Mouse (Mus musculus) thymus, postnatal 36 days (tissue): ENCODE measurements at regions not wholly inside any gene's neighbourhood (a gene's known extent, or its start where the extent isn't known, plus 50 kb on each side); places are given as distances from the start of the nearest gene placed in this dataset.
A peak's percentile ranks its signal among the peaks of the same experiment; 100 is the strongest.

Experiments used
- DNase-seq, 2 experiments: peaks; one replicate each; pipeline ENCODE4 v3.0.0; 2022; ENCODE audit warnings: mixed read lengths in 2 of 2

DNA sequence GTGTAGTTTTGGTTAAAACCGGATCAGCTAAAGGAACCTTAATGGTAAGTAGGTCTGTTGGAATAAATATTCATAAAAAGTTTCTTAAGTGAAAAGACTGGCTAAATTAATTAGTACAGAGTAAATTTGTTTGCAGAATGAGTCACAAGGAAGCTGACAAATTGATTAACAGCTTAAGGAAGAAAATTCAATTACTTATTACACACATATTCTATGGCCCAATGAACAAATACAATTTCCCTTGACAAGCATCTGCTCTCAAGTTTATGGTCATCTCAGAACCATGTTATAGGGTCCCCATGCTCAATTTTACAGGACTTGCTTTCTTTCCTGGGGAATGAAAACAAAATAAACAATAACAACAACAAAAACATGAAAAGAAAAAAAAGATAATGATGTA is 231.4 kb upstream of the Frg1 start:
- DNase-seq = no peak

DNA sequence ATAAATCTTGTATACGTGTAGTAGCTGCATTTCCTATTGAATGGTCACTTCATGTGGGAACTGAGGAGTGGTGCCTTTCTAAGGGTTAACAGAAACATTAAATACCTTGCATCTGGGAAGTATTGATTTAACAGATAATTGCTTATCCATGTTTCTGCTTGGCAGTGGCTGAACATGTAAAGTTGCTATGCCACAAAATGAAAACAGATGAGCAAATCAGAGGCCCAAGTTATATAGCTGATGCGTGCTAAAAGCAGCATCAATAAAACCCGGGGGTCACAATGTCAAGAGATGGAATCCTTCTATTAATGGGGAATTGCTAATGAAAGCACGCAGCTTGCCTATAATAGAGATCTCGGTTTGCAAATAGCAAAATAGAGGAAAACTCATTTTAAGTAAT is 227.8 kb upstream of the Frg1 start:
- no peak for DNase-seq

DNA sequence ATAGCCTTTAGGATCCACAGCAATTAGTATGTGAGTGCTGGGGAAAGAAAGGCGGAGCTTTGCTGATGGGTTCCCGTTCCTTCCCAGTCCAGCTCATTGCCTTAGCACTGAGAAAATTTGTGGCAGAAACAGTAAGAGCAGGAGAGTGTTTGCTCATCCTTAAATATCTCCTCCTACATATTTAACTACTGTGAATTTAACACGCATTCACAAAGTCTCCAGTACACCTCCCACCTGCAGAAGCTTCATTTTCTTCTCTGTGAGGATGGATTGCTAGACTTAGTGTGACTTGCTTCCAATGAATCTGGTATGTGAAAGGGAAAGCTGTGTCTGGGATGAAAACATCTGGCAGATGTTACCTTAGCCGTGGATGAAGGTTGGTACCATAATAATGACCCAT is 207.0 kb upstream of the Frg1 start:
- DNase-seq = no peak

DNA sequence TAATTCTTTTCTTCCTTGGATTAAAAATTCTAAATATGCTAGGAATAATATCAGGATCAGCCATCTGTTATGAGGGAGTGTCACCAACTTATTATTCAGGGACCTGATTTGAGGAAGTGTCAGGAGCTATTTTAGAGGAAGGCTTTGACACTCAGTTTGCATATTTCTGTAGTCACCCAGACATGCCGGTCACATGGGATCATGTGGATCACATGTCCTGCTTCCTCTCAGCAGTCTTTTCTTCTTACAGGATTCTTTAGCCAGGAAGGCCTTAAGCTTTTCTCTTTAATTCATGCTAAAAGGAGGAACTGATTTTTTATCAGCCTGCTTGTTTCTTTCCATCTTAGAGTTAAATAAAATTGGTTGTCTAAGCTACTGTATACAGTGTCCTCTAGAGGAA is 183.4 kb upstream of the Frg1 start:
- DNase-seq = no peak

DNA sequence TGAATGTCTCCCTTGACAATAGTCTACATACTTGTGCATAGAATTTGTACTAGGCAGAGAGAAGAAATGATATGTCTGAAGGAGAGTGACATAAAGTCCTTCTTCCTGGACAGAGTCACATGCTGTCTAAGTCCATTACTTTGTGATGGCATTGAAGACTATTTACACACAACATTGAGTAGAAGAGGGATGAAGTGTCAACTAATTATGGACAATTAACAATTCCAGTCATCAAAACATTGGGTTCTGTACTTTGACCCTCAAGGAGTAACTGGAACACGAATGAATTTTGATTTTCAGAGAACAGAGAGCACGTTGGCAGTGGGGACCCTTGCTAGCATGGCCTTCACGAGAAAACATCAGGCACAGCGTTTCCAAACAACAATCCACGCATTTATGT is 177.6 kb upstream of the Frg1 start:
- DNase-seq = no peak

DNA sequence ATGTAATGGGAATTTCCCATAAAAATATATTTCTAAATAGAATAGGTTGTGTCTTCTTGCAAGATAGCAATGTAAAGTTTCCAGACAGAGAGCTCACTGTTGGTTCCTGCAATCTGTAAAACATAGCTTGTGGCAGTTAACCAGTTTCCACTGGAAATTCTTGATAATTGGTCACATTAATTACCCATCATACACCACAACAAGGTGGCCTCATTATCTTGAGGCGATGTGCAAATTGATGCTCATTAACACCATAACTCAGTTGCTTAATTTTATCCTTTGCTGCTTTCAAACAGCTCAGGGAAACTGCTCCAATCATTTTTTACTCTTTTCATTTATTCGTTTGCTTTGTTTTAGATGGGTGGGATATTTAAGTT is 176.8 kb upstream of the Frg1 start:
- DNase-seq = no peak

DNA sequence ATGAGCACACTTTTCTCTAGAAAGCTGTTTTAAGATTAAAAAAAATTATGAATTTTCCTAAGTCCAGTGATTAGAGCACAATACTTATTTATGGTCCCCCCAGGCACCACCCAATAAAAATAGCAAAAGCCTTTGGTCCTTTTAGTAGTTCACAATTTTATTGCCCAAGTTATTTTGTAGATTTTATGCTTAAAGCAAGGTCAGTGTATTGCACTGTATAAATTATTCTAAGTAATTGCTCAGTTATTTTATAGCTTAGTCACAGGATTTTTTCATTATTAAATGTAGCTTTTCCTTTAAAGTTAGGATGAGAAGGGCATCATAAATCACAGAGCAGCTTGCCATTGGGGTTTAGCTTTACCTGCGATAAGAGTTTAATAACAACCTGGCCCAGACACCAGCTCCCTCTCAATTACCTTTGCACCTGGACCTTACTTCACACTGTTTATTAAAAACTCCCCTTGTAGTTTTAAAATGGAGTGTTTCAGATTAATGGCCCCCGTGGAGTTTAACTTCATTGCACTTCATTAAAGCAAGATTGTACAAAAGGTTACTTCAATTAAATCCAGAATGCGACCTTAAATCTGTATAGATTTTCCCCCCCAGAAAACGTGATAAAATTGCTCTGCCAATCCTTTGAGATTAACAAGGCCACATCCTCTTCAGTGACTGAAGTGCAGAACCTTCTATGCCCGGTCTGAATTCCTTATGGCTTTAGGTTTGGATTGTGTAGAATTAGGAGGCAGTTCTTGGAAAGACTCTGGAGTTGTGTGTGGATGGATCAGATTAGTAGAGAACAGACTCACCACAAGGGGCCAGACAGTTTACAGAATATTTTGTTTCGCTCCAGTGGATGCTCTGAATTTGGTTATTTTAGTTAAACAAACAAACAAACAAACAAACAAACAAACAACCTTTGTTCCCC is 176.1 kb upstream of the Frg1 start:
- no peak for DNase-seq

DNA sequence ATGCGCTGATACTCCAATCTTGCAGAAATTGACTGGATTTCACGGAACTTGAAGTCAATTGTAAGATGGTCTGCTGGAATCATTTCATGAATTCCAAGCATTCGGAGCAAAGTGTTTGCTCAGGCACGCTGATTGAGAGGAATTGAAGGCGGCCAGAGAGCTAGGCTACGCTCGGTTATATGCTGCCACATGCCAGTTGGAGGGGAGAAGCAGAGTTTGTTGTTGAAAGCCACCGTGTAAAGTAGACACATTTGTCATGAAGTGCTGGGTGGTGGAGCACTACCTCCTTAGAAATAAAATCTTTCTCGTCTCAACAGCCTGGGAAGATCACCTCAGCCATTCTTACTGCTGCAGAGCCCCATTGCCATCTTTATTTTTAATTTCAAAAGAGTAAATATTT is 175.3 kb upstream of the Frg1 start:
- no peak for DNase-seq

DNA sequence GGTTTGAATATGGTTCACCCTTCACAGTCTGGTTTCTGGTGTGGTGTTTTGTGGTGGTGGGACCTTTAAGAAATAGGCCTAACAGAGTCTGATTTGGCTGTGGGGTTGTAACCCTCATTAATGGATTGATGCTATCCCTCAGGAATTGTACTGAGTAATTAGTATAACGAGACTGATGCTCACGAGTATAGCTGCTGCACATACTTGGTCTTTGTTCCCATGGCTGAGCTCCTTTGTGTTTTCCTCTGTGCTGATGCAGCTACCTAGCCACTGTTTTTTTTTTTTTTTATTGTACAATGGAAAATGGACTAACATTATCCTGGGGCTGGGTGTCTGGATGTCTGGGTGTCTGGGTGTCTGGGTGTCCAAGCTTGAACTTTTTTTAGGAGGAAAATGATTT is 171.3 kb upstream of the Frg1 start:
- DNase-seq = no peak

DNA sequence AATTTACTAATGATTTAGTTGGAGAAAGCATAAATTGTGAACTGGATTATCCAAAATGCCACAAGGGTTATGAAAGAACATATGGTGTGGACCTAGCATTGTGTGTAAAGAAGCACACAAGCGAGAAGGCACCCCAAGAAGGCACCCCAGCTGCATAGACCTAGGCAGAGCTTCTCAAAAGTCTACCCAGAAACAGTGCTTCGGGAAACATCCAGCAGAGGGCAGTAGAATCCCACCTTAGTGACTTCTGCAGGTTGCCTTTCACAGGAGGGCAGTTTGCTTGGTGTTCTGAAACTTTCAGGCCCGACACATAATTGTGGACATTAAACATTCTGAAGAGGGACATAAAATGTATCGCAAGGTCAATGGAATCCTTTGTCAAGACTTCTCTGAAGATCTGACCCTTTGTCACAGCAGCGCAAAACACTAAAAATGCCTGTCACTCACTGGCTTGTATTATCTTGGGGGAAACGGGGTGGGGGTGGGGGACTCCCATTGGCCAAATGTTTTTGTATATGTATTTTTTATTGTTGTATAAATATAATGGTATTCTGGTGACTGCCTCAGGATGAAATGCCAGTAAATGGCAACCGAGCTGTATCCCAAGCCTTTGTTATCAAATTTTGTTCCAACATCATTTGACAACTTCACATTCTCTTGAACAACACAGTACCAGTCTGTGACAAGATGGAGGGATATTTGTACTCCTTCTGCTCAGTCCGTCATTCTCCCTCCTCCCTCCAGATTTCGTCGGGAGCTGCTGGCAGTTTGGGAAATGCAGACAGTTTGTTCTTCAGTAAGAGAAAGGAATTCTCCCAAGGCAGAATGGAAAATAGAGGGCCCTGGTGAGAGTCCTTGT is 156.4 kb upstream of the Frg1 start:
- DNase-seq = peak in 1 of 2 experiments; percentile 2

DNA sequence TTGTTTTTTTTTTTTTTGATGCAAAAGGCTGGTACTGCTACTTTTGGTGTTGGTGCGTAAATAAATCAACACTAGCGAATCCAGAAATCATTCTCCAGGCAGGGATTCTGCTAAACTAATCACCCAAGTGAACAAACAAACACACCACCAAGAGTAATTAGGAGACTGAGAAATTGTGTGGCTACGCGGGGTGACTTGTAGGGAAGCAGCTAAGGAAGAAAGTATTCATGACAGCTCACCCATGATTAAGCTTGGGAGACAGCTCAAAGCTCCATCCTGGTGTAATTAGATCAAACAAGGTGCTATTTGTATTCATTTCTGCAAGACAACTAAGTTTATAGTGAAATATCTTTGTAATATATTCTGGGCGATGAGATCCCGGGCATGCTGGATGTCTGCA is 153.7 kb upstream of the Frg1 start:
- DNase-seq = no peak

DNA sequence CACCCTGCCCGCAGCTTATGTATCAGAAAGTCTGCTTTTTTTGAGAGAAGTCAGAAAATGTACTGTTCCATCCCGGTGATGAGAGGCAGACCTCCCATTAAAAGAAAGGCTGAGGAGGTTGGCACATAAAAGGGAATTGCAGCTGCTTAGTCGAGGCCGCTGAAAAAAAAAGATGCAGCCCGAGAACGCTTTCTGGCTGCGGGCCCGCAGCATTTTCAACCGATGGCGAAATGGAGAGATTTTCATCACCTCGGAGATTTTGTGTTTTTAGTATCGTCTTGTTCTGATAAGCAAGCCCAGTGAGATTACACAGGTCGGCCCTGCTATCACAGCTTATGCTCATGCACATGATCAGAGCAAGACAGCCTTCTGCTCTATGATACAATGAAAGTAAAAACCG is 145.1 kb upstream of the Frg1 start:
- no peak for DNase-seq

DNA sequence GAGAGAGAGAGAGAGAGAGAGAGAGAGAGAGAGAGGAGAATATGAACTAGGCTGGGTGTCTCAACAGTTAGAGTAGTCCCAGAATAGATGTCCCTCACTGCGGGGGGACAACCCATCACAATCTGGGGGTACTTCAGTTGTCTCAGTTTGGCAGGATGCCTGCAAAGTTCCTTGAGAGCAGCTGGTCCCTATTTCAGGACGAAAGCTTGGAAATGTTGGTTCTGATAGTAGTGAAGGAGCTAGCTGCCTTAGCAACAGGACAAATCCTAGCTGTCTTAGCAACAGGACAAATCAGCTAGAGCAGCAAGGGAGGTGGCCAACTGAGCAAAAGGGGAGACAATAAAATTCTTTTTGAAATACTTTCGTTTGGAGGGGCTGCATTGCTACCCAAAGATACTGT is 139.9 kb upstream of the Frg1 start:
- no peak for DNase-seq

DNA sequence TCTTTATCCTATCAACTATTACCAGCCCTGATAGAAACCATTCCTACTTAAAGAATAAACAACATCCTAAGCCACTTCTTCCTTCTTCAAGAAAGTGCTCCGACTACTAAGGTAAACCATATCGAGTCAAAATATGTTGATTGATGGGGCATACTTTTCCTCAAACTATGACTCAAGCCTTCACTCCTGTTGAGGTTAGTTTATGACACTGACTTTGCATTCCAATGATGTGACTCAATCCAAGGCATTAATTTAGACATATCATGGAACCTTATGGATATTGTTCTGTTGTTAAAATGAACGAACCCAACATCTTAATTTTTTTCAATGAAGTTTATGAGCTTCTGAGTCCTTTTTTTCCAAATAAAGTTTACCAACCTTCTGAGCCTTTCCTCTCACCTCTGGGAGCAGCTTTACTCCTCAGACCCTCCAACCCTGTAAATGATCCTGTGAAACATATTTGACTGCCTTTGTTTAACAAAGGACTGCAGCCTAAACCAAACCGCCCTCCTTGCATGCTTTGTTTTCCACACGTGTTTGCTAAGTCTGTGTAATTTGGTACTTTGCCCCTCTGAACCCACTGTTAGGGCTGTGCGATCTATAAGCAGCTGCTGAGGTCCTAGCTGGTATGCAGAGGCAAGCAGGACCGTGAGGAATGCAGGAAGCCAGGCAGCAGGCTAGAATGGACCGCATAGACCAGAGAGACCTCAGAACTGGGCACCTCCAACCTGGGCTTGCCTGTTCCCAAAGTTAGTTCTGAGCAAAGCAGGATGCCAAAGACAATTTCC is 136.1 kb upstream of the Frg1 start:
- DNase-seq = no peak

DNA sequence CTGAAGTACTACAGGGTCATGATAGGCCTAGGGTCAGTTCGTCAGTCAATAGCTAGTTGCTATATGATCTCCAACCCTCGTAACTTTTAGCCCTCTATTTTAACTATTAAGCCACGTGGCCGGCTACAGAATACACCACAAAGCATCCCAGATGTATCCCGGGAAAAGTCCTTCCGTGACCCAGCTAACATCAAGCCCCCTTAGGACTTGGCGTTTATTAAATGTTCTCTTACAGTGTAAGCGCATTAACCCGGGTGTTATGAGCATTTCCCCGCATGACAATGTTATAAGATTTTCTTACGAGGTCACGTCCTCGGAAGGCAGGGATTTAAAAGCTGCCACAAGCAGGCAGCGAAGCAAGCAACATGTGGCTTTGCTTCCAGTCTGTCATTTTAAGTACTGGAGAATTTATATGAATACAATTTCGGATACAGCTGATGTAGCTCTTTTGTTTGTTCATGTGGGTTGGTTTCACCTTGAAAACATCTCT is 135.1 kb upstream of the Frg1 start:
- no peak for DNase-seq

DNA sequence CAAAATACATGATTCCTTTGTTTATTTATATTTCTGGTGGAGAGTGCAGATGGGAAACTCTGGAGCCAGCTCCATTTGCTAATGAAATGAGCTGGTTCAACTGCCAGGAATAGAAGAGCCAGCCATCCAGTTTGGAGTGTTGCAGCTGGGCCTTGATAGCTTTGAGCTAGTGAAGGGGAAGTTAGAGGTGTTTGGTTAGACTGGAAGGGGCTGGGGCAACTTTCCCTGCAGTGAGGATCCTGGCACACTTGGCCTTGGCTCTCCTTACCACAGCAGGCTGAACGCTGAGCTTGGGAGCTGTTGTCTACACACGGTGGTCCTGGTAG is 133.2 kb upstream of the Frg1 start:
- no peak for DNase-seq

DNA sequence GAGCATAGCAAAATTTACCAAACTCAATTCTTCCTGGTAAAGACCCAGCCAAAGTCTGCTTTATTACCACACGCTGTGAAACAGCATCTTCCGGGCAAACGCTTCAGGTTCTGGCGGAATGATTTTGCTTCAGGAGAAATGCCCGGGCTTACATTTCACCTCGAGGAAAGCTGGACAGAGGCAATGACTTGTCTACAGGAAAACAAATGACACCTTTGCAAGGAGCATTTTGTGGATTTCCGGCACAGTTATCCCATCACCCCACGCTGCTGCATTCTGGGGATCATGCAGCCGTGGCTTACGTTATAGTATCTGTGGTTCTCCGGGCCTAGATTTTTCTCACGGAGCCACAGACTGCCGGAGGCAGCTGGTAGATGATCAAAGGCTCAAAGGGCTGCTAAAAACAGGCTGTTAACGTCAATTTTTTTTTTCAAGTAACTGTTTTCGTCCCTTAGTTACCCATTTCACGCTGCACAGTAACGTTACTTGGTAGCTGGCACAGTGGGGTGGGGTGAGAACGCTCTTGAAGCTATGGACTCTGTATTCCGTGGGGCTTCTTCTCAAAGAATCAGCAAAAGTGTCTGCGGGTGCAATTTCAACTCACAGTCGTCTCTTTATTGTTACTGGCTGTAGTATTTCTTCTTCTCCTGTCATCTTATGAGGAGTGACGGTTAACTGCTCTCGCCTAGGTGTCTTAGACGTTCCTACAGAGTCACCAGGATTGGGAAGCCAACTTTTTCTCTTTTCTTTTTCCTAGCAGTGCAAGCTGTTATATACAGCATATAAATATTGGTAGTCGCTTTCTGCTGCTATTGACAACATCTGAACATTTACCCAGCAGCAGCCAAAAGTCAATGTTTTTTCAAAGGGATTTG is 132.6 kb upstream of the Frg1 start:
- DNase-seq = no peak

DNA sequence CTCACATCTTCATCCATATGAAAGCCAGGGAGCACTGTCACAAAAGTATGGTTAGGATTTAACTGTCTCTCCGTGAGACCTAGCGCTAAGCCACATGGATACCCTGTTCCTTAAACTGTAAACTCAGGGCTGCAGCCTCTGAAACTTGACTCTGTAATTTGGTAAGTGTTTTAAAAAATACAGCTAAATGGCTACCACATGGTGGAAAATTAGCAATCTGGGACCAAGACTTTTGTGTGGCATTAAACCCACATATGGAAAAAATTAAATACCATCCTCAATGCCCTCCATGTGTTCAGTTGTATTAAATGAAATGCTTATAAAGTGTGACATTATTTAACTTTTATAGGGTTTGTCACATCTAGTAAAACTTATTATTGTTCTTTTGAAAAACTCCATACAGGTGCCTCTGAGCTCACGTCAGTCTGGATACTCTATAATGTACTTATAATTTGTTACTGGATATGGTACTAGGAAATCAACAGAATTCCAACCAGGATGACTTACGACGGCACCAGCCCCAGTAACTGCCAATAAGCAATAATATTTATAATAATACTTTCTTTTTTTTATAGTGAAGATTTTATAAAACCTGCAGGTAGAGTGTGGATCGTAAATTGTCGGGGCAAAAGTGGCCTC is 131.0 kb upstream of the Frg1 start:
- DNase-seq = no peak

DNA sequence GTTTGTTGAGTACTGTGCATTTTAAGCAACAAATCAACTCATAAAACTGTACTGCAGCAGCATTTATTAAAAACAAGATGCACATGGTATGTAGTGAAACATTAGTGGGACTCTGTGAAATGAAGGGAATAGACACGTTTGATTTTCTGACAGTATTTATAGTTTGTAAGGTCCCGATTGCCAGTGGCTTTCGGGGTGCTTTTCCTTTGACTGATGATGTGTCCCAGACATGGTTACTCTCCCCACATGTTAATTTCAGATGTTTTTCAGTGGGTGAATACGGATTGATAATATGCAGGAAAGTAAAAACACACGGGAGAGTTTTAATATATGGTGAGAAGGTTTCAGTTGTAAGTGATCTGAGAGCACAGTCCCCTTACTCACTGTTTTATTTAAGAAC is 115.3 kb upstream of the Frg1 start:
- DNase-seq = no peak

DNA sequence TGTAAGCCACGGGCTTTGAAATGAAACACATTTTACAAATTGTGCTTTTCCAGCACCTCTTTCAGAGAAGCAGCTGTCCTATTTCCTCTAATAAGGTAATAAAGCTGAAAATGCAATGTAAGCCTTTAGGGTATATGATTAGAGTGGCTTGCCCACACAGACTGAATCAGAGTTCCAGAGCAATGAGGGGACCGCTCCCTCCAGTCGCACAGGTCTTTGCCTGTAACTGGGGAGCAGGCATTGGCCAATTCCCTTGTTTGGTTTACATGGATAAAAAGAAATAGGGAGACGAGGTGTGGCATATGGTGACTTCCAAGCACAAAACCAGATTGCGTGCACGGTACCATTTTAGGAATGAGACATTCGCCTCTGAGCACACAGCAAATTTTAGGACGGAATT is 112.7 kb upstream of the Frg1 start:
- no peak for DNase-seq

DNA sequence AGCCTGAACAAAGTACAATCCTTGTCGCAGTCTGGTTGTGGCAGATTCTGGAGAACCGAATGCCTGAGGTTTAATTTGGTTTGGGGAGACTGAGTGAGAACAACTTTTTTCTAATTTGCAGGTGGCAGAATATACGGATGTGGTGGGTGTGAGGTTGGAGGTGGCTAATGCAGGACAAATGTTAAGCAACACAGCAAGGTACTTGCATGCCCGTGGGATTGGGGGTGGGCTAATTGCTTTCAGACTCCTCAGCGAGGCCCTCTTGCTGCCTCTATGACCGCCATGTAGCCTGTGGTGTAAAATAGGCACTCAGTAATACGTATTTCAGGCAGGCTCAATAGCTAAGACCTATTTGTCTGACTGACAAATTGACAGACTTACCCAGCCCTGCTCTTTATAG is 109.4 kb upstream of the Frg1 start:
- DNase-seq = no peak

DNA sequence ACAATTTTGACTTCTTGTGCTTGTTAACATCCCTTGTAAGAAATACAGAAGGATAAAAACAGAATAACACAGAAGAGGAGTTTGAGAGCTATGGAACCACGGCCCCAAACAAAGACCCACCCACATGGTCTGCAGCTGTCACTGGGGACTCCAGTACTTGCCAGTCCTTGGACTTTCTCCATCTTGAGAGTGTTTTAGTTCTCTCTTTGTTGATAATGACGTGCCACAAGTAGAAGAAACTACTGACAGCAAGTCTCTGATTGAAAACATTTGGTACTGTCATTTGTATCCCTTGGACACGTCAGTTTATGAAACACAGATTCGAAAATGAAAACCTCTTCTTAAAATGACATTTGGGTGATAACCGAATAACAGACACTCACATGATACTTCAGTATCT is 68.3 kb upstream of the Frg1 start:
- DNase-seq = no peak
